Mouse (Mus musculus): ENCODE results near the gene Rps6ka5. TPM values are rescaled to one million over a fixed set of nuclear protein-coding genes. Genes with fewer than 3 reads are reported as not detected.

Gene Rps6ka5
- total RNA-seq, 2 experiments from 2014 or later = 10.2 to 11.3 TPM

GRCm38 (mm10) chr12:100655972-100656371 lies 70.8 kb downstream of the Rps6ka5 start:
- DNase-seq = no peak

GRCm38 (mm10) chr12:100641936-100642335 lies 84.8 kb downstream of the Rps6ka5 start:
- DNase-seq = no peak

GRCm38 (mm10) chr12:100640726-100641125 lies 86.1 kb downstream of the Rps6ka5 start:
- DNase-seq = no peak

- peak; percentile 55 to 57 for DNase-seq
Observed at GRCm38 (mm10) chr12:100639680-100640079, 87.1 kb downstream of the Rps6ka5 start.

GRCm38 (mm10) chr12:100637886-100638285 lies 88.9 kb downstream of the Rps6ka5 start:
- no peak for DNase-seq

GRCm38 (mm10) chr12:100636733-100637132 lies 90.0 kb downstream of the Rps6ka5 start:
- peak; percentile 21 to 25 for DNase-seq

GRCm38 (mm10) chr12:100636299-100636633 lies 90.5 kb downstream of the Rps6ka5 start:
- DNase-seq = no peak

GRCm38 (mm10) chr12:100635601-100636298 lies 91.0 kb downstream of the Rps6ka5 start:
- DNase-seq = no peak

GRCm38 (mm10) chr12:100633231-100633630 lies 93.6 kb downstream of the Rps6ka5 start:
- peak; percentile 22 to 38 for DNase-seq

GRCm38 (mm10) chr12:100631286-100631685 lies 95.5 kb downstream of the Rps6ka5 start:
- DNase-seq = no peak

- DNase-seq = no peak
Observed at GRCm38 (mm10) chr12:100629126-100629920, 97.5 kb downstream of the Rps6ka5 start.

- DNase-seq = no peak
Observed at GRCm38 (mm10) chr12:100626991-100627677, 99.6 kb downstream of the Rps6ka5 start.

- peak; percentile 53 to 69 for DNase-seq
Observed at GRCm38 (mm10) chr12:100626273-100626990, 100.4 kb downstream of the Rps6ka5 start.

- no peak for DNase-seq
Observed at GRCm38 (mm10) chr12:100624854-100625447, 101.8 kb downstream of the Rps6ka5 start.

GRCm38 (mm10) chr12:100615251-100615650 lies 111.5 kb downstream of the Rps6ka5 start:
- no peak for DNase-seq

- DNase-seq = no peak
Observed at GRCm38 (mm10) chr12:100613878-100614277, 112.9 kb downstream of the Rps6ka5 start.

- no peak for DNase-seq
Observed at GRCm38 (mm10) chr12:100613192-100613700, 113.5 kb downstream of the Rps6ka5 start.

- no peak for DNase-seq
Observed at GRCm38 (mm10) chr12:100609766-100610165, 117.0 kb downstream of the Rps6ka5 start.

- DNase-seq = no peak
Observed at GRCm38 (mm10) chr12:100609064-100609463, 117.7 kb downstream of the Rps6ka5 start.

GRCm38 (mm10) chr12:100606733-100607132 lies 120.0 kb downstream of the Rps6ka5 start:
- DNase-seq = peak in 1 of 2 experiments; percentile 21

GRCm38 (mm10) chr12:100605596-100605995 lies 121.2 kb downstream of the Rps6ka5 start:
- DNase-seq = no peak

- peak; percentile 48 to 59 for DNase-seq
Observed at GRCm38 (mm10) chr12:100604540-100604939, 122.2 kb downstream of the Rps6ka5 start.
